Mouse (Mus musculus) layer of hippocampus, postnatal 10 days (tissue): Measurements from ENCODE around the gene Camsap1. TPM values are rescaled to one million over a fixed set of nuclear protein-coding genes. Genes with fewer than 3 reads are reported as not detected.

Experiments used
- DNase-seq, 2 experiments: peaks; one replicate each; pipeline ENCODE4 v3.0.0; 2021; ENCODE audit warnings: low spot score in 2 of 2
- total RNA-seq, 2 experiments: library from RNA; stranded (reverse); gene quantifications; 2 replicates each; pipeline ENCODE4 v1.2.3; 2021

The Camsap1 gene
- total RNA-seq, 2 experiments from 2014 or later: 121 to 140 TPM

DNA sequence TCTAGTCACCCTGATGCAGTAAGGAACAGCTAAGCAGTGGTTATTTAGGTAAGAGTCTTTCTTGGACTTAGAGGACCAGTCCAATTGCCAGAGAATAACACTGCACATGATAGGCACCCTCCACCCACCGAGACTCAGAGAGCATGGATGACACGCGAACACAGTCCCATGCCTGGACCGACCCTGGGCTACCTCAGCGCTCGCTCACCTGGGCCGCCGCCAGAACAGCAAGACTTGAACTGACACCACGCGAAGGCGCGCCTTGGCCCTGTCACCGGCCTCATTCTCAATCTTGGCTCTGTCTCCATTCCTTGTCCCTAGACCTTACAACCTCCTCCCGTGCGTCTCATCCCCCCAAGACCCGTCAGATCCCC, 1.0 kb downstream of the Camsap1 start:
- peak; percentile 36 to 60 for DNase-seq

DNA sequence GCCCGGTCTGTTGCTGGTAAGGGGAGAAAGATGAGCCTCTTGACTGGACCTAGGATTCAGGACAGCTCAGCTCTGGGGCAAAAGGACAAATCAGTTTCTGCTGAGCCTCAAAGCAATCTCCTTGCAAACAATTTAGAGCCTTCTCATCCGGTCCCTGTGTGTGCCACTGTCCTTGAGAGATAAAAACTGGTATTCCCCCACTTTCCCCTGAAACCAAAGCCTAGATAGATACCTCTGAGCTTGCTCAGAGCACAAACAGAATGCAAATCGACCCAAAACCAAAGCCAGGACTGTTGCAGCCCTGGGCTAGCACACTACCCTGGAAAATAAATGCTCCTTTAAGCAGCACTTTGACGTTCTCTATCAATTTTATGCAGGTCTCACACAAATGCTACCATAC, 4.1 kb downstream of the Camsap1 start:
- DNase-seq: no peak

DNA sequence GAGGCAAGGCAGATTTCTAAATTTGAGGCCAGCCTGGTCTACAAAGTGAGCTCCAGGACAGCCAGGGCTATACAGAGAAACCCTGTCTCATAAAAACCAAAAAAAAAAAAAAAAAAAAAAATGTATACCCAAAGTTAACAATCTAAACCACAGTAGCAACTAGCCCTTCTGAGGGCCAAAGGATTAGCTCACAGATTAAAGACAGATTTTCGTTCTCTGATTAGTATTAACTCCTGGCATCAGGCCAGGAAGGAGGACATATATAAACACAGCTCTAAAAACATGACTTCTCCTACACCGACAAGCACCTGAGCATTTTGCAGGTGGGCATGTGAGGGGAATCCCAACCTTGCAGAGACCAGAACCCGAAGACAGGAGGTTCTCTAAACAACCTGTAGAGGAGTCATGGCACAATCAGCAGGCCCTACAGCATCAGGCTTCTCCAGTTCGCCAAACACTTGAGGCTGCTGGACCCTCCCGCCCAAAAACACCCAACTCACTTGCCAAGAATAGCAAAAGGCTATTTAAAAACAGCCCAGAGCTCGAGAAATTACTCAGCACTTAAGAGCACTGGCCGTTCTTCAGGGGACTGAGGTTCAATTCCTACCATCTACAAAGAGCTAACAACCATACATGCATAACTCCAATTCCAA, 5.4 kb downstream of the Camsap1 start:
- DNase-seq: no peak

DNA sequence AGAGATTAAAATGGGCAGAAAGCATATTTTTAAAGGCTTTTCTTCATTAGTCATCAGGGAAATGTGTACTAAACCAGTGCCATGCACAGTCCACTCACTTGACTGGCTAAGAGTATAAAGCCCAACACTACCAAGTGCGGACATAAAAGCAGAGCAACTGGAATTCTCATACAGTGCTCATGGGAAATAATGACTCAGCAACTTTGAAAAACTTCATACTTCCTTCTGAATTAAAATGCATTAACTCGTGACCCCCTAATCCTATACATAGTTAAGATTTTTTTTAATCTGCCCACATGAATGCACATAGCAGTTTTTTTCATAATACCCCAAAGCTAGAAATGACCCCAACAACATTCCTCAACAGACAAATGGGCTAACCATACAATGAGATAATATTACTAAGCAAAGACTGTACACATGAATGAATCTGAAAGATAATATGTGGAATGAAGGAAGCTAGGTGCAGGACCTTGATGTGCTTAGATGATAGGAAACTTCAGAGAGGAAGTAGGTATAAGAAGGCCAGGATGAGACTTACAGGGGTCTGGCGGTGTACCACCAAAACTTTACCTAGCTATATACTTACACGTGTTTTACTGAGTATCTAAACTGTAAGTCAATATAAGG, 7.8 kb downstream of the Camsap1 start:
- no peak for DNase-seq

DNA sequence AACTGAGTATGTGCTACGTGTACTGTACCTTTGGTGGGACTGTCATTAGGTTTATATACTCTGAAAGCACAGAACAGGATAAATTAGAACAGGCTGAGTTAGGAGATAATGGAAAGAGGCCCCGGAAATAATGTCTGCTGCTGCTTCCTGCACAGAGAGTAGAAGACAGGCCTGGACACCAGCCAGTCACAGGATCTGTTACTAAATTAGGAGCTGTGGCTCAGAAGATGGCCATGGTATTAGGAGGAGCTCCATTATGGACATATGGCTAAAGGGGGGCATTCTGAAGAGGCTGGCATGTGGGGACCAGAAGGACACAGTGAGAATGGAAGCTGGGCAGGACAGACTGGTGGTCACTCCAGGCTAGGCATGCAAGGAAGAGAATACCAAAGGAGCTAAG, 12.7 kb downstream of the Camsap1 start:
- DNase-seq: peak; percentile 30 to 35

DNA sequence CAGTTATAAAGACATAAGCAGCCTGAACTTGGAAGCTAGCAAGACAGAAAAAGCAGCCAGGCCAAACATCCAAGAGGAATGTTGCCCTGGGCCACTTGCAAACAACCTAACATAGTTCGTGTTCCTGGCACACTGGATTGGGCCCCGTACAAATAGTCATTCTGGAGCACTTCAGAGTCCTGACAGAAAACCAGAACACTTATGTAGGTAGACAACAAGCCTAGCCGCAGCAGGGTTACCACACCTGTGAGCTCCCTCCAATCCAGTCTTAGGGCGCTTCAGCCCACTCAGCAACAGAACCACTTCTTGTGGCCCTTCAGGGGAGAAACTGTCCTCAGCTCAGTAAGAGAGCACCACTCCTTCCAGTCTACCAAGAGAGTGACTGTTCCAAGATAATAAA, 13.8 kb downstream of the Camsap1 start:
- no peak for DNase-seq

DNA sequence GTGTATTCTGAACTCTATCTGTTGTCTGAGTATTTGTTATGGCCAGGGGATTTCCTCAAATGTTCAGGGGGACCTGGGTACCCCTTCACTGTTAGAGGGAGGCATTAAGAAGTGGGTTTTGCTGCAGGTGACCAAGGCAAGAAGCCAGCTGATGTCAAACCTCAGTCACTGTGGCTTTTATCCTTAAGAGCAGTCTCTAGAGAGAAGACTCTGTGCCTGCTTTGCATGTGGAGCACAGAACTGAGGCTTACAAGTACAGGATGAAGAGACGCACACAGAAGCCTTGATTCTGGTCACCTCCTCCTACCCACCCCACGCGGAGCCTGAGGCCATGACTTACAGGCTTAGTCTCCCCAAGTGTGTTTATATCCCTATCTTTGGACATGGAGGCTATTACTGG, 33.8 kb downstream of the Camsap1 start:
- DNase-seq: no peak

DNA sequence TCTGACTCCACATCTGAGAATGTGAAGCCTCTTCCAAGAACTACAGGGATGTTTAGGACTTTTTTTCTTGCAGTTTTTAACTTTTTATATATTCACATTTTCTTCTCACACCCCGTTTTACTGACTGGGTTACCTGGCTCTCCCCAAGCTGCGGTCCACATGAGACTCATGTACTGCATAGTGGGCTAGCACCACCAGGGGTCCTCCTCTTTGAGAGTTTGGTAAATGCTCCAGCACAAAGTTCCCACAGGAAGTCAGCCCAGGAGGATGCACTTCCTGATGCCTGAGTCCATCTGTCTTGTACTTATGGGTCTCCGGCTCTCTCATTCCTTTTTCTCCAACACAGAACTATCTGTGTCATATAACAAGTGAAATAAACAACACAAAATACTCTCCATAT, 35.1 kb downstream of the Camsap1 start:
- DNase-seq: no peak

DNA sequence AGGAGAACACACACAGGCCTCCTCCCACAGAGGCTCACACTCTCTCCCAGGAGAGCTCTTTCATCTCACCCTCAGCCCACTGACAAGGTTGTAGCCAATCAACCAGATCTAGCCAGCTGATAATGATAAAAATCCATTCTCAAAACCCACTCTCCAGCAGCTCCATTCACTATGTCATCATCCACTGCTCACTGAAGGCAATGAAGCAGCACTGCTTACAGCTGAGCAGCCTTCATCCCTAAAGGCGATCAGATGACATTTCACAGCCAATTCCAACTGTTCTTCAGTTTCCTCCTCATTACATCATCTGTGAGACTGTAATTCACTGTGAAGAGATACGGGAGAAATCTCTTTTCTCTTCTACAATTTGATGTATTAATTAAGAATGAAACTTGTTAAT, 39.3 kb downstream of the Camsap1 start:
- DNase-seq: no peak

DNA sequence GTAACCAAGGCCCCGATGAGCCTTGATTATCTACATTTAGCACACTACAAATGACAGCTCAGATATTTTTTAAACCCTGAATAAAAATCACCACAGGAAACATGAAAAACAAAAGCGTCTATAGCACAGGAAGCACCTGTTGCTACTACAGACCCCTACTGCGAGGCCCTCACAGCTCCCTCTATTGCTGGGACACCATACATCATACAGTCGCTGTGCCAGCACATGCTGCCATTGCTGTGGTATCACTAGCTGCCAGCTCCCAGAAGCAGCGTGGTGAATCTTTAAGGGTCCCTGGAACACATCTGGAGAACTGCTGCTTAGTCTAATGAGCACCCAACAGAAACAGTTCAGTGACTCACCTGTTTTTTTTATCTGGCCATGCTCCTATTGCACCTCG, 42.6 kb downstream of the Camsap1 start:
- no peak for DNase-seq

DNA sequence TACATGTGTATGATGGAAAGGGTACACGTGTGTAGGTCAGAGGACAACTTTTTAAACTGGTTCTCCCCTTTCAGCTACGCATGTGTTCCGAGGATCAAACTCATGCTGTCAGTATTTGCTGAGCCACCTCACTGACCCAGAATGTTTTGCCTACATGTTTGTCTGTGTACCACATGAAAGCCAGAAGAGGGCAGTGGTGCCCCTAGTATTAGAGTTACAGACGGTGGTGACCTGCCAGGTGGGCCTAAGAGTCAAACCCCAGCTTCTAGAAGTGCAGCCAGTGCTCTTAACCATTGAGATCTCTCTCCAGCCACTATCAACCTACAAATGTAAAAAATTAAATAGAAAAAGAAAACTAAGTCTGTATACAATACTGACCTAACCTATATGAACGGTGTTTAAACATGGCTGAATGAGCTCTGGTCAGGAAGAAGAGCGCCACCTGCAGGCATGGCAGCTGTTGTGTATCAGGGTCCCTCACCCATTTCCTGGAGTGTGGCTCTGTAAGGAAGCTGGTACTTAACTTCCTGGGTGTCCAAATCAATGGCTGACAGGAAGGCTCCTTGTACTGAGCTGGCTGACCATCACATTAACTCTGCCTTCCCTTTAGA, 51.7 kb downstream of the Camsap1 start:
- peak in 1 of 2 experiments; percentile 29 for DNase-seq

DNA sequence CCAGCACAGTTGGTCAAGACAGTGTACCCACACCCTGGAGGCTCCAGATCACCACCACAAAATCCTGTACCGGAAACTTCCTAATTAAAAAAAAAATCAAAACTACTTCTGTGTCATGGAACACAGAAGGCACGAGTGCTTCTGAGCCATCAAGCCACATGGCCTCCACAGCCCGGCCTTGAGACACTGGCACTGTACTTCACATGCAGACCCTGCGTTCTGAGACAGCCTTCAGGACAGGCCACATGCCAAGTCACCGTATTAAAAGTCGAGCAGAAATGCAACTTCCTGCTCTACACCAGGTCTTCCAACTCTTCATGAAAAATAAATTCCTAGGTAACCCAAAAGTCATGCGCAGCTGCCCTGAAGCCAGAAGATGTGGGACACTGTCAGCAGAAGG, 55.3 kb downstream of the Camsap1 start:
- DNase-seq: no peak

DNA sequence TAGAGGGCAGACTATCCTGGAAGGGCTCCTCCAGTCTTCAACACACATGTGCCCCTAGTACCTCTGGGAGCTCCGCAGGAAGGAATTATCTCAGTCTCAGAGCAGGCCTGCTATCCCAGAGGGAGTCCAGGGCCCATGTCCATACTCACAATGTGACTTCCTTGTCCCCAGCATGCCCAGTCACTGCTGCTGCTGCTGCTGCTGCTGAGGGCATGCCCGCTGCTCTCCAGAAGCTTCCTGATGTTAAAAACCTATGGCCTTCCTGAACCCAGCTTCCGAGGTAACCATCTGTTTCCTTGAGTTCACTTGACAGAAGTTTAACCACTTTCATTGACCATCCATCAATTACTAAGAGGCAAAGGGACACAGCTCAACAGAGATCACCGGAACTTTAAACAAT, 58.1 kb downstream of the Camsap1 start:
- DNase-seq: no peak

DNA sequence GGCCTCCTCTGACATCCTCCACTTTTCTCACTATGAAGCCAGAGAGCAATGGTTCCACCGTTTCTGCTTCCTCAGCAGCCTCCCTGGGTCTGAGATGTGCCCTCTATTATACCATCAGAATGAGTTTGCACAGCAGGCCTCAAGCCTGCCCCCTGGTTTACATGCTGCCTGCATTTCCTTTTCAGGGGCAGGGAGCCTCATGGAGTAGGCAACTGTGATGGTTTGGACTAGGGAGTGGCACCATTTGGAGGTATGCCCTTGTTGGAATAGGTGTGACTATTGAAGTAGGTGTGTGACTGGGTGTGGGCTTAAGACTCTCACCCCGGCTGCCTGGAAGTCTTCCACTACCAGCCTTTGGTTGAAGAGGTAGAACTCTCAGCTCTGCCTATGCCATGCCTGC, 59.3 kb downstream of the Camsap1 start:
- DNase-seq: no peak

DNA sequence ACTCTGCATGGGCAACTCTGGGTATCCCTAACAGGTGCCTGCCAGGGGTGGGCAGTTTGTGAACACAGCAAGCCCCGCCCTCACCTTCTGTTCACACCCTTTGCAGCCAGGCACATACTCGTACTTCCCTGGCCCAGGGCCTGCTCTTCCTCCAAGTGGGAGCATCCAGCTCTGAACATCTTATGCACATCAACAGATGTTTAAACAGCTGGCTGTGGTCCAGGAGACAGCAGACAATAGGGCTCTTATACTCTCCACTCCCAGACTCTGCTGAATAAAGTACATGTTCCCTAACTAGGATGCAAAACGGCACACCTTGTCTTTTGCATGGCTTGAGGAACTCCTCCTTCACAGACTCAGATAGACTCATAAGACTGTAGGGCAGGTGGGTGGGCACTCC, 63.1 kb downstream of the Camsap1 start:
- DNase-seq: peak in 1 of 2 experiments; percentile 15

DNA sequence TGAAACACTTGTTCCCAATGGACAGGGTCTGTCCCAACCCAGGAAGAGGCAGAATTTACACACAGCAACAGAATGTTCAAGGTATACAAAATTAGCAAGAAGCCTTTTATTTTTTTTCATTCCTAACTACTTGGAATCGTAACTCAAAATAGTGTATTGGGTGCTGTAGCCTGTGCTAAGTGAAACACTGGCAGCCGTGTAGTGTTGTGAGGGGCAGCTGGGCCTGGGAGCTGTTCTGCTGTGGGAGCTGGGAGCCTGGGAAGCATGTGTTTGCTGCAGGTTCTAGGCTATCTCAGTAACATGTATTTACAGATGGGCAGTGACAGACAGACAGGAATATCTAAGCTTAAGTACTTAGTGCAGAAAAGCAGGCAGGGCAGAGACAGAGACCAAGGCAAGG, 64.7 kb downstream of the Camsap1 start:
- no peak for DNase-seq

DNA sequence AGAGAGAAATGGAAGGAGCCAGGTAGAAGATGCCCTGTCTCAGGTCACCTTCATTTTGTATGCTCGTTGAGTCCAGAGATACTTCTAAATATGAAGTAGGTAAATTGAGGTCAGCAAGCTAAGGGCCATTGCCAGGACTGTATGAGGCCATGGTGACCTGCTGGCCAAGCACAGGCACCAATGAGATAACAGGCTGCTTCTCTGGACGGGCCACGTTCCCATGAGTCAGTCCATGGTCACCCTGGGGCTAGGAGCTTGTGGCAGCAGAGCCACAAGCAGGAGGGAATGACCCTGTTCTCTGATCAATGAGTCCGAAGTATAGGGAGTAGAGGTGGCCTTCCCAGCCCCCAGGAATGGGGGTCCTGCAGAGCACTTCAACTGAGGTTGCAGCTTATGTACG, 68.3 kb downstream of the Camsap1 start:
- no peak for DNase-seq

DNA sequence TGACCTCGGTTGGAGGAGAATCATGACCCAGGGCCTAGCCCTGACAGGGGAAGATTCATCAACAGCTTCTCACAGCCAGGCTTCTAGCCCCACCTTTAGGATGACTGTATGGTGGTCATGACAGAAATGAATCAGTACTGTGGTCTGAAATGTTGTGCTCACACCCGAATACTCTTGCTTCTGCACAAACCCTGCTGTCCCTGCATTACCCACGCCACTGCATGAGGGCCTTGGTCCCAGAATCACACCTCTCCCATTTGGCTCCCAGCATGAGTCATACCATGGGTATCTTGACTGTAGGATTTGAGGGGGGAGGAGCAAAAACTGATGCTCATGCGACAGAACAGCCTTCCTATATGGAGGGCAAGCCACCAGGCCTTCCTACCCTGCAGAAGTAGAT, 68.9 kb downstream of the Camsap1 start:
- DNase-seq: no peak

DNA sequence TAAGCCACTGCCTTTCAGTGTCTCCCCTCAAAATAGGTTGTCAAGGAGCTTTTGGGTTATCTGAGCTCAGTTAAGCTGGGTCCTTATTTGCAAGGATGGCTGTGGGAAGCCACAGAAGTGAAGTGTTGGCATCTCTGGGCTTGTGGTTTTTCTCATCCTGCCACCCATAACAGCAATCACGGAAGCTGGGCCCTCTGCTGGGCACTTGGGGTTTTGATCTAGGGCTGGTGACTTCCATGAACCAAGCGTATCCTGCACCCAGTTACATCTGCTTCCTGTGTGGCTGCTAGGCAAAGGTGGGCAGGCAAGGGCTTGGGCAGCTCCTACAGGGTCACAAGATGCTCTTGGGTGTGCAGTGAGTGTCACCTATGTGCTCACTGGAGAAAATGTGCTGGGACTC, 69.8 kb downstream of the Camsap1 start:
- DNase-seq: peak; percentile 55 to 61

DNA sequence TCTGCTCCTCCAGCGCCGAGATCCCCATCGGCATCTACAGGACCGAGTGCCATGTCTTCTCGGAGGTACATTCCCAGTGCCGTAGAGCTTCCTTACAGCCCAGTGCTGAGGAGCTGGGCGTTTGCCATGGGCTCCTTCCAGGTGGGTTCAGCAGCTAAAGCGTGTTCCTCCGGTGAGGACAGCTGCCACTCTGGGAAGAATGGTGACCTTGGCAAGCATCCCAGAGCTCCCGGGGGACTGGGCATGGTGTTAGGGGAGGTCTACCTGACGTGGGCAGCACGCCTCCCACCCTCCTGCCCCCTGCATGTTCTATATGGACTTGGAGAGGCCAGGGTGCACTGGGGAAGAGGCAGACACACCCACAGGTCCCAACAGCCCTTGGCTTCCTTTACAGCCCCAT, 73.2 kb downstream of the Camsap1 start:
- DNase-seq: no peak

DNA sequence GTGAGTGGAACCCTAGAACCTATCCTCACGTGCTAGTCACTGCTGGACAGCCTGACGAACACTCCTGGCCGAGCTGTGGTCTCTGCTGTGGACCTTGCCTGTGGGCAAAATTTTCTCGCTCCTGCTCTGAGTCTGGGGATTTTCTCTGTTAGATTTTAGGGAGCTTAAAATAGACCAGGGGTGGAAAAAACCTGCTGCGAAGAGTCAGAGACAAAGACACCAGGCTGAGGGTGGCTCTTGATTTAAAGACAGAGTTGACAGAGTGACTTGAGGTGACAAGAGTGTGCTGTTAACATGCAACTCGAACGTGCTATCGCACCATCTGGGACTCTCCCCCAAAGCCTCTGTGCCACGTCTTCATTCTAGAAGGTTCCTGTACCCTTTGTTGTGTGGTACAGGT, 84.1 kb downstream of the Camsap1 start:
- DNase-seq: no peak

DNA sequence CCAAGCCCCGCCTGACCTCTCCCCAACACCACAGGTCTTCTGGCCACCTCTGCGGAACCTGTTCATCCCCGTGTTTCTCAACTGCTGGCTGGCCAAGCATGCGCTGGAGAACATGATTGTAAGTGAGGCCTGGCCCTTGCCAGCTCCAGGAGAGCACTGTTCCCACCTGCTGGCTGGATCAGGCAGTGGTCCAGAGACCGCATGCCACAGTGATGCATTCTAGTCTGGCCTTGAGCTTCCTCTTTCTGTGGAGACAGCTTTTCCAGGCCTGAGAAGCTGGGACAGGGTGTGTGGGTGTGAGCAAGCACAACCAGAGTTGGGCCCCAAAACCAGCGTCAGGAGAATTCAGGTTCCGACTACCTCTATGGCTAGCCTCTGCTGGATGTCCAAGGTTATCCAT, 90.6 kb downstream of the Camsap1 start:
- DNase-seq: no peak

DNA sequence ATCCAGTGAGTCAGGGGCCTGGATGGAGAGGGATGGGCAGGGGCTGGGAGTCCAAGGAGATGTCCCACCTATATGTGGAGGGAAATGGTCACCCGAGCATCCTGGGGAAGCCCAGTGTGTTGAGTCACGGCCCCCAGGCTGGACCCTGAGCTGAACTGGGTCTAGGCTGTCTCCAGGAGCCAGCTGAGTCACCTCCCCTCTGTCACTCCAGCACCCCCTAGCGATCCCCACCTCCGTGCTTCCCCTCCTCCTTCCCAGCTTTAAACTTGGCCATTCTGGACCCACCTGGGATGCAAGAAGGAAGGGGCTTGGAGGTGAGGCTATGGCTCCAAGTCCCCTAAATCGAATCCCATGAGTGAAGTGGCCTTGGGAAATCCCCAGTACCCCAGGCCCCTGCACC, 94.9 kb downstream of the Camsap1 start:
- no peak for DNase-seq
